Mouse (Mus musculus): Measurements from ENCODE around the gene Cox19. TPM values are rescaled to one million over a fixed set of nuclear protein-coding genes. Genes with fewer than 3 reads are reported as not detected.
A peak's percentile ranks its signal among the peaks of the same experiment; 100 is the strongest.

The Cox19 gene
- polyA plus RNA-seq, 1 experiment from 2014 or later = 111 TPM

- Histone ChIP-seq H3K9me3 (replicated peaks) (no peaks in the 10 kb centered on the region), H3K27ac (no peak overlapping the region), H3K4me2 (no peak overlapping the region), H3K36me3 (ENCODE audit: poor library complexity, severe bottlenecking) (no peaks in the 10 kb centered on the region), H3K9ac (no peak overlapping the region), H3K4me1 (no peaks in the 10 kb centered on the region), H3K27me3 (no peaks in the 10 kb centered on the region), H3K4me3 (no peak overlapping the region)
- no peak for ATAC-seq
- 90% methylated on average over 6 of the region's 6 CpGs for WGBS
Observed at GRCm38 (mm10) chr5:139302101-139302500, 49.1 kb downstream of the Cox19 start.

GRCm38 (mm10) chr5:139297745-139298144, 53.5 kb downstream of the Cox19 start:
- H3K36me3 ChIP-seq (ENCODE audit: poor library complexity, severe bottlenecking) = no peaks in the 10 kb centered on the region
- ATAC-seq = no peak
- H3K4me2 ChIP-seq = no peak overlapping the region
- H3K27me3 ChIP-seq = no peaks in the 10 kb centered on the region
- 85% methylated on average over 5 of the region's 5 CpGs for WGBS
- H3K27ac ChIP-seq = no peak overlapping the region
- H3K4me3 ChIP-seq = no peak overlapping the region
- H3K4me1 ChIP-seq = no peaks in the 10 kb centered on the region
- H3K9ac ChIP-seq = no peak overlapping the region
- H3K9me3 ChIP-seq (replicated peaks) = no peaks in the 10 kb centered on the region

DNA sequence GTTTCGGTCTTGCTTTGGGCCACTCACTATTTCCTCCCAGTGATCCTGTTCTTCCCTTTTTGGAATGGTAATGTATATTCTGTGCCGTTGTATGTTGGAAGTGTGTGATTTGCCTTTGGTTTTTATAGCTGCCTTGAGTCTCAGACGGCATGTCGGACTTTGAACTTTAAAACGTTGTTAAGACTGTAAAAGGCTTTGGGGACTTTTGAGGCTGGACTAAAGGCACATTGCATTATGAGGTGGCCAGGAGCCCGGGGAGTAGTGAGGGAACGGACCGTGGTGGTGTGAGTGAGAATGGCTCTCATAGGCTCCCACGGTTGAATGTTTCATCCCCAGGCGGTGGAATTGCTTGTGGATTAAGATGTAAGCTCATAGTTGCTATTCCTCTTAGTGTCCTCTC, 54.1 kb downstream of the Cox19 start:
- H3K27me3 ChIP-seq = no peaks in the 10 kb centered on the region
- ATAC-seq = no peak
- H3K4me1 ChIP-seq = no peaks in the 10 kb centered on the region
- H3K9ac ChIP-seq = no peak overlapping the region
- WGBS = 93% methylated on average over 10 of the region's 10 CpGs
- no peak overlapping the region for H3K4me2 ChIP-seq
- H3K27ac ChIP-seq = no peak overlapping the region
- H3K4me3 ChIP-seq = no peak overlapping the region
- no peaks in the 10 kb centered on the region for H3K9me3 ChIP-seq (replicated peaks)
- no peaks in the 10 kb centered on the region for H3K36me3 ChIP-seq (ENCODE audit: poor library complexity, severe bottlenecking)

DNA sequence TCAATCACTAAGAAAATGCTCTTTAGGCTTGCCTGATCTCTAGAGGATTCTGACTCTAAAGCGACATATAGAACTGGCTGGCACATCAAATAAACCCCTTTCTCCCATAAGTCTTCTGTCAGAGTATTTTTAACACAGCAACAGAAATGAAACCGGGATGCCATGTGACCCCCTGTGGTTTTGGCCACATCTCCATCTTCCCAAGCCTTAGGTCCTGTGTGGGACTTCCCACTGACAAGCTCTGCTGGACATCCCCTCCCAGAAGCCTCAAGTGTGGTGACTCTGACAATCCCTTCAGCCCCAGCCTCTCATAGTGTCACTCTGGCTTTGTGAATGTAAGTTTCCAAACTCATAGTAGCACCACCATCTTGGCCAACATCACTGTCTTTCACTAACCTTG, 57.1 kb downstream of the Cox19 start:
- no peaks in the 10 kb centered on the region for H3K9me3 ChIP-seq (replicated peaks)
- WGBS = 88% methylated on average over 2 of the region's 2 CpGs
- no peaks in the 10 kb centered on the region for H3K27me3 ChIP-seq
- H3K4me1 ChIP-seq = no peaks in the 10 kb centered on the region
- H3K4me3 ChIP-seq = no peak overlapping the region
- no peak overlapping the region for H3K27ac ChIP-seq
- ATAC-seq = no peak
- no peak overlapping the region for H3K9ac ChIP-seq
- H3K4me2 ChIP-seq = no peak overlapping the region
- H3K36me3 ChIP-seq (ENCODE audit: poor library complexity, severe bottlenecking) = no peaks in the 10 kb centered on the region

DNA sequence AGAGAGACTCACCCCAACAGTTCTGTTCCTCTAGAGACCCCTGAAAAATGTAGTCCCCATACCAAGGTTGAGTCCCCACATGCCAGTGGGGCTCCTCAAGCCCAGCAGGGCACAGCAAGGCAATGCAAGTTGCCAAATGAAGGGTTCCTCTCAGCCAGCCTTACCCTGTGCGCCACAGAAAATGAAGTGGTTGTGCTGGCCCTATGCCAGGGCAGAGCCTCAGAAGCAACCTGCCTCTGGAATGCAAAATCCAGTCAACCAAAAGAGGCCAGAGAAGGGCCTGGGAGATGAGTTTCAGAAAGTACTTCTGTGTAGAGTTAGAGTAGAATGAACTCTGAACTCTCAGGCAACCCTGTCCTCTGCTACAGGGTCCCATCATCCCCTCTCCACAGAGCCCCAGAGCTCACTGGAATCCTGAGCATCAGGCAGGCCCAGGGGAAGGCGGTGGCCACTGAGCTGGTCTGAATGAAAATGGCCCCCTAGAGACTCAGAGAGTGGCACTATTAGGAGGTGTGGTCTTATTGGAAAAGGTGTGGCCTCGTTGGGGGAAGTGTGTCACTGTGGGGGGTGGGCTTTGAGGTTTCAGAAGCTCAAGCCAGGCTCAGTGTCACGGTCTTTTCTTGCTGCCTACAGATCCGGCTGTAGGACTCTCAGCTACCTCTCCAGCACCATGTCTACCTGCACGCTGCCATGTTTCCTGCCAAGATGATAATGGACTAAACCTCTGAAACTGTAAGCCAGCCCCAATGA, 59.2 kb downstream of the Cox19 start:
- WGBS = 66% methylated on average over 6 of the region's 6 CpGs
- no peak overlapping the region for H3K4me3 ChIP-seq
- no peaks in the 10 kb centered on the region for H3K4me1 ChIP-seq
- H3K27ac ChIP-seq = no peak overlapping the region
- no peak overlapping the region for H3K4me2 ChIP-seq
- no peaks in the 10 kb centered on the region for H3K36me3 ChIP-seq (ENCODE audit: poor library complexity, severe bottlenecking)
- H3K9me3 ChIP-seq (replicated peaks) = no peaks in the 10 kb centered on the region
- H3K9ac ChIP-seq = no peak overlapping the region
- no peaks in the 10 kb centered on the region for H3K27me3 ChIP-seq
- no peak for ATAC-seq

DNA sequence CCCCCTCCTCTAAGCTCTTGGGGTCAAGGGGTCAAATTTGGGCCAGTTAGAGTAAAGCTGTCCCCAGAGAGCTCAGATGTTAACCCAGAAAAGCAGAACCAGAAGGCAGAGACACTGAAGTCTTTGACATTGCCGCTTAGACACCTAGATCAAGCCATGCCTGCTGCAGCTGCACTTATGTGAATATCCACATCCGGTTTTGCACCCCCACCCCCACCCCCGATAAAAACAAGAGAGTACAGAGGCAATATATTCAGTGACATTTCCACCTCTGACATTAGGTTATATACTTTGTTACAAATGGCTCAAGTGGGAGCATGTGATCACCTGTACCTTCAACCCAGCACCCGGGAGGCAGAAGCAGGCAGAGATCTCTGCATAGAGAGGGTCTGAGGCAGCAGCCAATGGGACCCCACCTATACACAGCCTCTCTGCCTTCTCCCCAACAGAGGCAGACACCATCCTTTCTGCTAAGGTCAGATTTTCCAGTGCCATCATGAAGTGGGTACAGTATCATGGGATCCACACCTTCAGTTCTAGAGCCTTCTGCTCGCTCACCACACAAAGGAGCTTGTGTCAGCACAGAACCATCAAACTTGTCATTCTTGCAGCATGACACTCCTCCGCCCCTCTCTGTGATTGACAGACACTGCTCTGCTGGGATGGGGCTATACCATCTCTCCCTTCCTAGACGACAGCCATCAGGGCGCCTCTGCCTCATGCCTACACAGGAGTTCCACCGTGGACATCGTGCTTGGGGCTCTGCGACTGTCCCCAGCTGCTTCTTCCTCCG, 60.6 kb downstream of the Cox19 start:
- Histone ChIP-seq H3K4me1 (no peaks in the 10 kb centered on the region), H3K9ac (no peak overlapping the region), H3K4me2 (no peak overlapping the region), H3K9me3 (replicated peaks) (no peaks in the 10 kb centered on the region), H3K36me3 (ENCODE audit: poor library complexity, severe bottlenecking) (no peaks in the 10 kb centered on the region), H3K27ac (no peak overlapping the region), H3K4me3 (no peak overlapping the region), H3K27me3 (no peaks in the 10 kb centered on the region)
- no peak for ATAC-seq
- WGBS = 88% methylated on average over 12 of the region's 12 CpGs

GRCm38 (mm10) chr5:139288591-139288990, 62.6 kb downstream of the Cox19 start:
- no peak for ATAC-seq
- H3K9me3 ChIP-seq (replicated peaks) = no peaks in the 10 kb centered on the region
- H3K36me3 ChIP-seq (ENCODE audit: poor library complexity, severe bottlenecking) = no peaks in the 10 kb centered on the region
- WGBS = 78% methylated on average over 4 of the region's 4 CpGs
- no peak overlapping the region for H3K4me3 ChIP-seq
- no peaks in the 10 kb centered on the region for H3K4me1 ChIP-seq
- no peaks in the 10 kb centered on the region for H3K27me3 ChIP-seq
- H3K27ac ChIP-seq = no peak overlapping the region
- no peak overlapping the region for H3K4me2 ChIP-seq
- no peak overlapping the region for H3K9ac ChIP-seq

- no peaks in the 10 kb centered on the region for H3K9me3 ChIP-seq (replicated peaks)
- H3K4me2 ChIP-seq = no peak overlapping the region
- H3K27ac ChIP-seq = no peak overlapping the region
- H3K4me1 ChIP-seq = no peaks in the 10 kb centered on the region
- WGBS = 93% methylated on average over 4 of the region's 4 CpGs
- H3K36me3 ChIP-seq (ENCODE audit: poor library complexity, severe bottlenecking) = no peaks in the 10 kb centered on the region
- H3K27me3 ChIP-seq = no peaks in the 10 kb centered on the region
- no peak for ATAC-seq
- H3K9ac ChIP-seq = no peak overlapping the region
- no peak overlapping the region for H3K4me3 ChIP-seq
Observed at GRCm38 (mm10) chr5:139287787-139288186, 63.4 kb downstream of the Cox19 start.

DNA sequence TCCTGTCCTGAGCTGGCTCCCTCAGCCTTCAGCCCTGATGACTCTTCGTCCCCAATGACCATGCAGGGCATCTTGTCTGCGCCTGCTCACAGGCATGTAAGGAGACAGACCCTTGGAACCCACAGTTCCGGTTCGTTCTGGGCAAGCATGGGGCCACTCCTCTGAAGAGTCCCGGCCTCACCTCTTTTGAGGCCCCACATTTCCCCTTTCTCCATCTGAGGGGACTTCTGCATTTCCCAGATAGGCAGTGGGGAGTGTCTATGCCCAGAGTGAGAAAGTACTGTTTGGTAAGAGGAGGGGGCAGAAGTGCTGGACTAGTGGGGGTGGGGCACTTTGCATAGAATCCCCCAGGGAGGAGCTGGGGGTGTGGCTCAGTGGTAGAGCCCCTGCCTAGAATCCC, 64.1 kb downstream of the Cox19 start:
- Histone ChIP-seq H3K4me1 (no peaks in the 10 kb centered on the region), H3K9ac (no peak overlapping the region), H3K9me3 (replicated peaks) (no peaks in the 10 kb centered on the region), H3K27me3 (no peaks in the 10 kb centered on the region), H3K27ac (no peak overlapping the region), H3K36me3 (ENCODE audit: poor library complexity, severe bottlenecking) (no peaks in the 10 kb centered on the region), H3K4me2 (no peak overlapping the region), H3K4me3 (no peak overlapping the region)
- 92% methylated on average over 5 of the region's 5 CpGs for WGBS
- no peak for ATAC-seq

MicroRNAs encoded within 50 kb of the gene (microRNA counts, 519-probe panel; counts per million panel counts)
- microRNA mmu-miR-339-3p (177 counts per million, percentile 53 among the panel's probes with 10 or more counts), microRNA mmu-miR-339-5p (177 counts per million, percentile 53 among the panel's probes with 10 or more counts)

Small RNA genes lying within 50 kb of the gene (microRNA-seq; reads per million reads assigned to microRNA genes)
- gene Mir339 = 333 reads per million, percentile 67 among the genes with 10 or more reads in this experiment

Other genes starting within 250 kb of the Cox19 start
- gene Prkar1b, start 201.4 kb downstream of the Cox19 start, polyA plus RNA-seq (2015; fragmentation: Nextera tagmentation; extraction: Ambion mirVana) = 63.4 and 87.2 TPM in 2 replicates
- gene Dnaaf5, start 201.2 kb downstream of the Cox19 start, polyA plus RNA-seq (2015; fragmentation: Nextera tagmentation; extraction: Ambion mirVana) = 3.1 and 3.4 TPM in 2 replicates
- gene Sun1, start 150.8 kb downstream of the Cox19 start, polyA plus RNA-seq (2015; fragmentation: Nextera tagmentation; extraction: Ambion mirVana) = 43.9 and 50.2 TPM in 2 replicates
- 122 and 137 TPM in 2 replicates for gene Get4, start 99.1 kb downstream of the Cox19 start, polyA plus RNA-seq (2015; fragmentation: Nextera tagmentation; extraction: Ambion mirVana)
- 3.8 and 7.0 TPM in 2 replicates for gene Adap1, start 25.8 kb downstream of the Cox19 start, polyA plus RNA-seq (2015; fragmentation: Nextera tagmentation; extraction: Ambion mirVana)
- gene Cyp2w1, start 1.2 kb upstream of the Cox19 start, polyA plus RNA-seq (2015; fragmentation: Nextera tagmentation; extraction: Ambion mirVana) = not detected in 2 replicates
- 0.93 and 0.97 TPM in 2 replicates for gene Gpr146, start 26.3 kb upstream of the Cox19 start, polyA plus RNA-seq (2015; fragmentation: Nextera tagmentation; extraction: Ambion mirVana)
- gene C130050O18Rik, start 53.9 kb upstream of the Cox19 start, polyA plus RNA-seq (2015; fragmentation: Nextera tagmentation; extraction: Ambion mirVana) = 0.11 and 0.18 TPM in 2 replicates
- 5.3 and 5.9 TPM in 2 replicates for gene Gper1, start 71.7 kb upstream of the Cox19 start, polyA plus RNA-seq (2015; fragmentation: Nextera tagmentation; extraction: Ambion mirVana)
- 26.8 and 29.0 TPM in 2 replicates for gene 3110082I17Rik, start 109.1 kb upstream of the Cox19 start, polyA plus RNA-seq (2015; fragmentation: Nextera tagmentation; extraction: Ambion mirVana)
- 8.9 and 9.5 TPM in 2 replicates for gene Zfand2a, start 133.1 kb upstream of the Cox19 start, polyA plus RNA-seq (2015; fragmentation: Nextera tagmentation; extraction: Ambion mirVana)
- 8.5 and 18.1 TPM in 2 replicates for gene Uncx, start 192.1 kb upstream of the Cox19 start, polyA plus RNA-seq (2015; fragmentation: Nextera tagmentation; extraction: Ambion mirVana)